Mouse (Mus musculus): ENCODE data around the gene Ms4a15.

Ms4a15 gene

DNA sequence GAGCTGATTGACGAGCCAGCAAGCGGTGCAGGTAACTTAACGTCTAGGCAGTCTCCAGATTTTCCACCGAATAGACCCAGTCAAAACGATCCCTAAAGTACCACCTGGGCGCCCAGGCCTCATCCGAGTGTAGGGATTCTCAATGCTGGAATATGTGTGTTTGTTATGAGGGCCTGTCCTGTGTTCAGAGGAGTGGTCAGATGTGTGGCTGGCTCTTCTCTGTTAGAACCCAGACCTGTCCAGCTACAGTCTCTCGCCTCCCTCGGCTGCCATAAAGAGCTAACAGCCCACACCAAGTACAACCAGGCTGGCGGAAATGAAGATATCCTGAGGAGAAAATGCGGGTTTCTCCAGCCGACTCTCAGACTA lies 33.1 kb downstream of the Ms4a15 start:
- DNase-seq (ENCODE audit: low spot score): no peak

DNA sequence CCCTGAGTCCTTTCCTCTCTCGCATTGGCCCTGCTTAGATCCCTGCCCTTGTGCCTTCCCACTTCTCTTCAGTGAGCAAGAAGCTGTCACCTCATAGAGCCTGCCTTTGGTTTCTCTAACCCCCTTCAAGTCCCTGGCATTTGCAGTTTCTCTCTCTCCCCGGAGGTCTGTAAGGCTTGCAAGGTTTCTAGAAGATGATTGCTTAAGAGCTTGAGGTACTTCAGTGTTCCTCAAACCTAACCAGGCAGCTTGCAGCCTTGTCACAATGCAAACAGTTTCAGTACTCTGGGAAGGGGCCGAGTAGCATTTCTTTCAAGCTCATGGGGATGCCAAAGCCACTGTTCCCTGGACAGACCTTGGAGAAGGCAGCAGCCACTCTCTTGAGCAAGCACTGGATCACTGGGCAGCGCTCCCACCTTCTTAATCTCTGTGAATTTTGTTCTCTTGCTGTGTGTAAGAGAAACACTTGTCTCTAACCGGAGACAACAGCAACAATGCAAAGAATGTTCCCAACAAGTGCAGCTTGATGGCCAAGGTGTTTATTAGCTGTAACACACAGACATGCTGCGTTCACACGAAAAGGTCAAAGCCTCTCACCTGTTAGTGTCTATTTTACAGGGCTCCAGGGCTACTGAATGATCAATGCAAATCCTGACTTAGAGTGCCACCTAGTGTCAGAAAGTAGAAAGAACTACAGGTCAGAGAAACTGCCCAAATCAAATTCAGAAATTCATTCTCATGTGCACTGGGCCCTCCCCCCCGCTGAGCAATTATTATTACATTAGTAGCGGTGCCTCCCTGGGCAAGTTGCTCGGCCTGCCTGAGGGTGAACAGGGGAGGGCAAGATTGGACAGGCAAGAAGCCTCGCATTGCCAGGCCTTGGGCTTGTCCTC lies 33.7 kb downstream of the Ms4a15 start:
- DNase-seq (ENCODE audit: low spot score): peak; percentile 71

DNA sequence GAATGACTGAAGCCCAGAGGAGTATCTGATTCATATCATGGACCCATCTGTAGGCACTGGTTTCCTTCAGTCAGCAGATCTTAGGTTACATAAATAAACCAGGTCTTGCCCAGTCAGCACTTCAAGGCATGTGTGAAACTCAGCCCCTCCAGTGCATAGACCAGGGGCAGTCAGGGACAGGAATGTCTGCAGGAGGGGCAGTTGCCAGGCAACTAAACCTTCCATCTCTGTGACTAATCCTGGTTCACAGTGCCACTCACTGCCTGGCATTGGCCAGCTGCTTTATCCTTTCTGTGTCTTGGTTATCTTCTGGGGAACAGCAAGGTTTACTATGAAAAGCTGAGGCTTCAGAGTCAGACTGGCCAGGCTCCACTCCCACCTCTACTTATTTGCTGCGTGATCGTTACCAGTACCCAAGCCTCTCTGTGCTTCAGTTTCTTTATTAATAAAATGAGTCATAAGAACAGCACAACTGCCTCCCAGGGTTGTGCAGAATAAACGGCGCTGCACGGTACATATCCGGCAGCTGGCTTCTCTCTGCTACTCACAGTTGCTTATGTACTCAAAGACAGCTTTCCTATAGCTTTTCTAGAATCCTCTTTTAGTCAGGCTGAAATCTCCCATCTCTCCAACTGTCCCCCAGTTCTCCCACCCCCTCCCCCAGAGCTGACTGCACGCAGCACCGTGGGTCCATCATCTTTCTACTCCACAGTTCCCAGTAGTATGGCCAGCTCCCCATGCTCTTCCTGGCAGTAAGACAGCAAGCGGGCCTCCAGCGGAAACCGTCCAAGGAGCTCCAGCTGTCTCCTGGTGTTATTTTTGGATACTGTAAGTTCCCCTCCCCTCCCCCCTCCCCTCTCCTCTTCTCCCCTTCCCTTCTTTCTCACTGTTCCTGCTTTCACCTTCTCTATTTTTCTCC lies 40.8 kb downstream of the Ms4a15 start:
- no peak for DNase-seq (ENCODE audit: low spot score)

DNA sequence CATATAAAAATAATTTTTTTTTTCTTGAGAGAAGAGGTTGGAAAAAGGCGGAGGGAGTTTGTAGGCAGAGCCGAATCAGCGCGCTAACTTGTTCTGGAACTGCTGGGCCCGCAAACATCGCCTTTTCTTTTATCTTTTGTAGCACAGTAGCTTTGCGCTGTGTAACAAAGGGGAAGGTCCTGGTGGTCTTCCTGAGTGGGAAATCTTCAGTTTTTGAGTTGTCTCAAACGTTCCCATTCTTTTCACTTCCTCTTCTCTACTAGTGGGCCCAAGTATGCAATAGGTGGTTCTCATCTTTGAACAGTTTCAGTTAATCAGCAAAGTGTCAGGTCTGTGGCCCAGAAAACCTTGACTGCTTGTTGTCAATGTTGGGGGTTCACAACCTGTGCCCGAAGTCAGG lies 43.5 kb downstream of the Ms4a15 start:
- DNase-seq (ENCODE audit: low spot score): no peak

DNA sequence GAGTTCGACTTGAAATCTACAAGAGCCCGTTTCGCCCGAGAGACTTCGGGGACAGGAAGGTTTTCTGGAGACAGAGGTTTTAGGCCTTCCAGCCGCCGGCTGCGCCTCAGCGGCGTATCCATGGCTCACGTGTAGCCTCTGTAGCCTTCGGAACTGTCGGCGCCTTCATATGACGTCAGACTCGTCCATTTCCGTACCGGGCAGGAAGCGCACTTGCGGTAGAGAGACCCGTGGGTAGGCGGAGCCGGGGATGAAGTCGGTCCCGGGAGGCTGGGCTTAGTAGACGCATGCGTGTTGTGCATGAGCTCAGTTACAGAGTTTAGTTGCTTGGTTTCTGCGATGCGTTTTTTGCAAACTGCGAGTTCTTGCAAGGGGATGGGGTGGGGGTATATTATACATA lies 43.9 kb downstream of the Ms4a15 start, which contains the start of gene Ccdc86:
TSS of gene Ccdc86 (minus strand) at position 155 of the 400 bp plus-strand sequence.
- DNase-seq (ENCODE audit: low spot score): peak; percentile 96

DNA sequence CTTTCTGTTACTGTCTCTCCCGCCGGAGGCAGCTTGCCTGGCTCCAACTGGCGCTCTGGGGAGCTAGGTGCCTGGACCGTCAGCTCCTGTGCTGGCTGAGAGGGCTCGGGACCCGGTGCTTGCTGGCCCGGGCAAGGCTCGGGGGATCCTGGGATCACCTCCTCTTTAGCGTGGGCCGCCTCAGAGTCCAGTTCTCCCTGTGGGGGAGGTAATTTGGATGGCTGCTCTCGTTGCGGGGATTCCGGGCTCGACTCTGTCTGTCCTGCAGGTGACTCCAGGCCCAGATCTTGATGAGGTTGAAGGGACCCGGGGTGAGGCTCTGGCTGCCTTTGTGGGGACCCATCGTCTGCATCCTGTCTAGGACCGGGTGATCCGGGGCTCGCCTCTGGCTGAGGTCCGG lies 44.6 kb downstream of the Ms4a15 start:
- no peak for DNase-seq (ENCODE audit: low spot score)

DNA sequence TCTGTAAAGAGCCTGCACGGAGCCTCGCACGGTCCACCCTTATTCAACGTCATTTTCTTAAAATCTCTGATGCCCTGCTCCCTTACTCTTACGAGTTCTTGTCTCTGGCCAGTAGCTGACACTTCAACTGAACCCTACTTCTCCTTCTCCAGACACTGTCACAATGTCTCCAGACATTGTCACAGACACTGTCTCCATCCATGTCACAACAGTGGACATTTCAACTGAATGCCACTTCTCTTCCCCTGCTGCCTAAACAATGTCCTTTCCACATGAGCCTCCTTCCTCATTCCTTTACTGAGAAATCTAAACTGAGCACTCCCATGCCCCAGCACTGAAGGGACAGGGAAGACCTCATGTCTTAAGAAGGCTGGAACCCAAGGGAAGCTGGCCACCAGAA lies 45.8 kb downstream of the Ms4a15 start:
- no peak for DNase-seq (ENCODE audit: low spot score)

DNA sequence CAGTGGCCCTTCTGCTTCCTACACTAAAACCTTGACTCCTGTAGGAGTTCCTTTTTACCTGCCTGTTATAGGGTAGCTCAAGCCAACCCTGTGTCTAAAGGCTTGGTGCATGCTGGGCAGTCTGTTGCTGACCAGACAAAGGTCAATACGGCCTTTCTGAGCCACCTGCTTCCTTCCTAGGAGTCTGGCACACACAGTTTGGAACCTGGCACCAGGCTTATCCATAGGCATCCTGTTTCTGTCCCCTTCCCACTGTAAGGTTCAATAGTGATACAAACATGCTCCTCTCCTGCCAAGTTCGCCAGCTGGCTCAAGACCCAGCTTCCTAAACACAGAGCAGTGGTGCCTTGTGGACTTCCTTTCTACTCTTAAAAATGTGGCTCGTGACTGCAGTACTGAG lies 46.5 kb downstream of the Ms4a15 start:
- DNase-seq (ENCODE audit: low spot score): no peak

DNA sequence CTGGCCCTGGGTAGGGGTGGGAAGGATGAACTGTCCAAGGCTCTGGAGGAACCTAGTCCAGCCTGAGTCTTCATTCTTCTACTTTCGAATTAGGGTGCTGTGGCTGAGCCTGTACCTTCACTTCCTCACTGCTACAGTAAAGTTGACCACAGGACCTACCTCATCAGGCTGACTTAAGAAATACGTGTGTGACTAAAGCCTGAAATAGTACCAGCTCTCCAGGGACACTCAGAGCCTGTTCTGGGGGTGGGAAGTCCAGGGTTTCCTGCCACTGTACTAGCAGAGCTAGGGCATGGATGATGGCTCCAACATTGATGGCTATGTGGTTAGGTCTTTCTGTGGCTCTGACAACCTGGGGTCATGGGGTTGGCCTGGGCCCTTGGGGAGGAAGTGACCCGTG lies 49.1 kb downstream of the Ms4a15 start:
- no peak for DNase-seq (ENCODE audit: low spot score)

DNA sequence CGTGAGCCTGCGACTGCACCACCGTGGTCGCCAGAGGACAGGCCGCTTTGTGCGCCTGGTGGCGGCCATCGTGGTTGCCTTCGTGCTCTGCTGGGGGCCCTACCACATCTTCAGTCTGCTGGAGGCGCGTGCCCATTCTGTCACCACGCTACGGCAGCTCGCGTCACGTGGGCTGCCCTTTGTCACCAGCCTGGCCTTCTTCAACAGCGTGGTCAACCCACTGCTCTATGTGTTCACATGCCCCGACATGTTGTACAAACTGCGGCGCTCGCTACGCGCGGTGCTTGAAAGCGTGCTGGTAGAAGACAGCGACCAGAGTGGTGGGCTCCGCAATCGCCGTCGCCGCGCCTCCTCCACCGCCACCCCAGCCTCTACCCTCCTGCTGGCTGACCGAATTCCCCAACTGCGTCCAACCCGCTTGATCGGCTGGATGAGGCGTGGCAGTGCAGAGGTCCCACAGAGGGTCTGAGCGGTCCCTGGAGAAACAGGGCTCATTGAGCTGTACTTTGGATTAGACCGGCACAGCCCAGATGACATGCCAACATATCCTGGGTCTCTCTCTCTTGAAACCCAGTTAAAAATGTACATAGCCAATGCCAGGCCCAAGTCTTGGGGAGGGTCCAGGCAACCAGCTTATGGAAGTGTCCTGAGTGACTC lies 52.1 kb downstream of the Ms4a15 start:
- no peak for DNase-seq (ENCODE audit: low spot score)

DNA sequence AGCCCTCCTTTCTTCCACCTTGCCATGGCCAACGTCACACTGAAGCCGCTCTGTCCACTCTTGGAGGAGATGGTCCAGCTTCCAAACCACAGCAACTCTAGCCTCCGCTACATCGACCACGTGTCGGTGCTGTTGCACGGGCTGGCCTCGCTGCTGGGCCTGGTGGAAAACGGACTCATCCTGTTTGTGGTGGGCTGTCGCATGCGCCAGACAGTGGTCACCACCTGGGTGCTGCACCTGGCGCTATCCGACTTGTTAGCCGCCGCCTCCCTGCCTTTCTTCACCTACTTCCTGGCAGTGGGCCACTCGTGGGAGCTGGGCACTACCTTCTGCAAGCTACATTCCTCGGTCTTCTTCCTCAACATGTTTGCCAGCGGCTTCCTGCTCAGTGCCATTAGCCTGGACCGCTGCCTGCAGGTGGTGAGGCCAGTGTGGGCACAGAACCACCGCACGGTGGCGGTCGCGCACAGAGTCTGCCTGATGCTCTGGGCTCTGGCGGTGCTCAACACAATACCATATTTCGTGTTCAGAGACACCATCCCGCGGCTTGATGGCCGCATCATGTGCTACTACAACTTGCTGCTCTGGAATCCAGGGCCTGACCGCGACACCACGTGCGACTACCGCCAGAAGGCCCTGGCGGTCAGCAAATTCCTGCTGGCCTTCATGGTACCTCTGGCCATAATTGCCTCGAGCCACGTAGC lies 52.8 kb downstream of the Ms4a15 start:
- DNase-seq (ENCODE audit: low spot score): peak; percentile 74

DNA sequence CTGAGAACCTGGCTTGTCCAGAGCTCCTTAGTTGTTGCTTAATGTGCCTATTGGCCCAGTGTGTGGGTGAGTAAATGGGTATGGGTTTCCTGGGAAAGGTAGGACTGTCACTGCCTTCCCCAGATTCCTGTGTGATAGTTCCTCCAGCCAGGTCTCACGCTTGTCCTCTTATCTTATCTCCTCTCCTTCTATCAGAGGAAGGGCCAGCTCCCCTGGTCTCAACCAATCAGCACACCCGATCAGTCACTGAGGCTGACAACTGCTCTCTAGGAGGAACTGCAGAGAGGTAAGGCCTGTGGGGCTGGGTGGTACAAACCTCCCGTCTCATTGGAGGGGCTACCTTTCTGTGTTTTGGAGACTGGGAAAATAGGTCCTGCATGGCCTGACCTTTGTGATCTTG lies 54.3 kb downstream of the Ms4a15 start:
- no peak for DNase-seq (ENCODE audit: low spot score)

DNA sequence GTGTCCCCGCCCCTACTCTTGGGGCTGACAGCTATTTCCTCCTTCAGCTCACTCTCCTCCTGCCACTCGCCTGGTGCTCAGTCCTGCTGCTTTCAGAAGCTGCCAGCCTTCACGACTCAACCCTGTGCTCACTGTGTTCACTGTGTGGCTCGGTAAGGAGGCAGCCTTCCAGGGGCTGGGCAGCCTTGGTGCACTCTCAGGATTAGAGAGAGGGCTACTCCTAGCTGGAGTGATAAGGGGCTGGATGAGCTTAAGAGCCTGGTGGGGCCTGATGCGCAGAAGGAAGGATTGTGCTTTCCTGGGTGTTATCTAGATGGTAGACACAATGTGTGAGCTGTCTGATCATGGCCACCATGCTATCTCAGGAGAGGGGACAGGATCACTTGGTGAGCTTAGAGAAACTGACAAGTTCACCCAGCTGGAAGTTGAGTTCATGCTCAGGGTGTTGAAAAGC lies 55.9 kb downstream of the Ms4a15 start, which contains the start of gene Ptgdr2:
TSS of gene Ptgdr2 (plus strand) at position 51 of the 454 bp plus-strand sequence.
- no peak for DNase-seq (ENCODE audit: low spot score)

DNA sequence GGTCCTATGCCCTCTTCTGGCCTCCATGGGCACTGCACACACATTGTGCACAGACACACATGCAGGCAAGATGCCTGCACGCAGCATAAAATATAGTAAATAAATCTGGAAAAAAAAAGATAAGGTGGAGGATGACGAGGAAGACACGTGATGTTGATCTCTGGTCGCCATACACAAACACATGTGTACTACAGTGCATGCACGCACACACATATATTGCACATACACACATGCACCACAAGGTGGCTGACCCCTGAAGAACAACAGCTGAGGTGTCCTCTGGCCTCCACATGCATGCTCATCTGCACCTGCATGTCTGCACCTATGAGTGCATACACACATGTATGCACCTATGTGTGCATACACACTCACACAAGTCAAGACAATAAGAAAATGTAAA lies 57.0 kb downstream of the Ms4a15 start:
- no peak for DNase-seq (ENCODE audit: low spot score)

DNA sequence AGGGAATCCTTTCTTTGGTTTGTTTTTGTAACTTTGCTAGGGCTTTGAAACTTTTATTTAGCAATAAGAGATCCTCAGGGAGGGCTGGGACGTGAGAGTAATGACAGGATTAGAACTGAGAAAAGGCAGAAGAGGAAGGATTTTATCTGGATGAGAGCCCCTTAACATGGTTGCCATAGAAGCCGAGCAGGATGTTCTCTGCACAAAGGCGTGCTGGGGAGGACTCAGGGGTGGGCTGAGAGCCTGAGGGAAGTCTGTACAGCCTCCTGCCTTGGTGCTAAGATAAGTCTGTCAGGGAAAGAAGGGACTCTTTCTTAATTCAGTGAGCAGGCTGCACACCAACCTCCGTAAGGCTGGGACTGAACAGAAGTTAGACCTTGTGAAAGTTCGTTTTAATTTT lies 58.0 kb downstream of the Ms4a15 start:
- DNase-seq (ENCODE audit: low spot score): no peak

DNA sequence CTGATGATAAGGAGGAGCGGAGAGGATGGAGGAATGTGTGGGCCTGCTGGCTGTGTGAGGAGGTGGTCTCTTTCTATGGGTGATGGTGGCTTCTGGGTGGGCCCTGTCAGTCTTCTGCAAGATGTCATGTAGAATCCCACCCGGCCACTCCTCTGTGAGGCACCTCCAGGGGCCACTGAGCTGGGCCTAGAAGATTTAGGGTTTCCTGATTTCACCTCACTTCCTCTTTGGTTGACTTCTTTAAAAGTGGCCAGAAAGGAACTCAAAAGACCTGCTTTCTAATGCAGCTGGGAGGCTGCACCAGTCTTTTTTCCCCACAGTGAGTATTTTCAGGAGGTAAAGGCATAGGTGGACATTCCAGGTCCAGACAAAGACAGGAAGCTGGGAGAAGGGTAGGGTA lies 62.4 kb downstream of the Ms4a15 start:
- DNase-seq (ENCODE audit: low spot score): no peak
